Mouse (Mus musculus) spleen, adult 2 months (tissue): ENCODE measurements around the gene Mcrs1. TPM values are rescaled to one million over a fixed set of nuclear protein-coding genes. Genes with fewer than 3 reads are reported as not detected.

Experiments used
- DNase-seq, 2 experiments: peaks; one replicate each; pipeline versions ENCODE4 v3.0.0 to v3.0.0-alpha.2; 2012 to 2021; ENCODE audit warnings: low spot score in 2 of 2, low read depth in 1 of 2
- H3K27ac ChIP-seq: fragments of 200-500 bp; 2 replicates; pipeline ENCODE4 v1.5.1; 2012; ENCODE audit warnings: low read length, inconsistent platforms; ENCODE audit not compliant: insufficient read depth
- H3K27me3 ChIP-seq: fragments of 200-500 bp; 2 replicates; pipeline ENCODE4 v1.6.1; 2012; ENCODE audit warnings: mild to moderate bottlenecking, moderate library complexity, low read length, inconsistent platforms; ENCODE audit not compliant: control insufficient read depth, insufficient read depth
- H3K36me3 ChIP-seq: fragments of 200-500 bp; 2 replicates; pipeline ENCODE4 v1.6.1; 2012; ENCODE audit warnings: mild to moderate bottlenecking, low read length, inconsistent platforms; ENCODE audit not compliant: control insufficient read depth, insufficient read depth
- H3K4me1 ChIP-seq: fragments of 200-500 bp; 2 replicates; pipeline ENCODE4 v1.6.1; 2011; ENCODE audit warnings: inconsistent platforms; ENCODE audit not compliant: control insufficient read depth, insufficient read depth, insufficient read length
- H3K4me3 ChIP-seq: fragments of 200-500 bp; 2 replicates; pipeline ENCODE4 v1.5.1; 2011; ENCODE audit warnings: mild to moderate bottlenecking, inconsistent platforms; ENCODE audit not compliant: insufficient read depth, insufficient read length; ENCODE audit errors: extremely low read depth
- CTCF ChIP-seq: fragments of 200-500 bp; IDR thresholded peaks from 2 replicates; pipeline ENCODE4 v1.5.1; 2011; ENCODE audit warnings: mild to moderate bottlenecking, inconsistent platforms; ENCODE audit not compliant: insufficient read depth, insufficient read length, insufficient replicate concordance; ENCODE audit errors: extremely low read depth
- POLR2A ChIP-seq: fragments of 200-500 bp; IDR thresholded peaks from 2 replicates; pipeline ENCODE4 v1.6.1; 2011; ENCODE audit warnings: low read depth, low read length, inconsistent platforms
- WGBS: fragments of 180-500 bp; shearing (Covaris S2); methylation state at CpG from one replicate; pipeline ENCODE4 v1.1.7; 2018; 5-methylcytosine and 5-hydroxymethylcytosine counted together
- polyA plus RNA-seq: library from polyadenylated mRNA; depleted of rRNA; stranded (reverse); fragments of >200 nt; gene quantifications from 2 replicates; pipeline ENCODE4 v1.2.3, GENCODE M21; 2012

The Mcrs1 gene
- polyA plus RNA-seq, 1 experiment, result 48.5 TPM

GRCm38 (mm10) chr15:99240129-99240528 is 11.6 kb downstream of the Mcrs1 start:
- H3K36me3 ChIP-seq, result peaks cover 20% of the 10 kb centered on the region
- H3K27ac ChIP-seq, result no peak overlapping the region
- H3K4me3 ChIP-seq, result no peak overlapping the region
- DNase-seq, result no peak
- 70% methylated on average over 4 of the region's 4 CpGs for WGBS
- peak; percentile 21; the same call in 1 of the 2 replicates for TF ChIP-seq CTCF
- TF ChIP-seq POLR2A, result no peak
- no peaks in the 10 kb centered on the region for H3K4me1 ChIP-seq
- H3K27me3 ChIP-seq, result no peaks in the 10 kb centered on the region

GRCm38 (mm10) chr15:99238006-99238405 is 13.8 kb downstream of the Mcrs1 start:
- Histone ChIP-seq H3K27ac (no peak overlapping the region), H3K4me1 (no peaks in the 10 kb centered on the region; the same call in 1 of the 2 replicates), H3K36me3 (peaks cover 9% of the 10 kb centered on the region), H3K4me3 (no peak overlapping the region), H3K27me3 (no peaks in the 10 kb centered on the region)
- TF ChIP-seq CTCF (no peak), POLR2A (no peak)
- 54% methylated on average over 11 of the region's 11 CpGs for WGBS
- DNase-seq, result no peak

- TF ChIP-seq CTCF (no peak), POLR2A (no peak)
- DNase-seq, result no peak
- Histone ChIP-seq H3K36me3 (no peaks in the 10 kb centered on the region), H3K27me3 (no peaks in the 10 kb centered on the region), H3K4me3 (no peak overlapping the region), H3K4me1 (no peaks in the 10 kb centered on the region; the same call in 1 of the 2 replicates), H3K27ac (no peak overlapping the region)
- WGBS, result 68% methylated on average over 12 of the region's 12 CpGs
Measured at GRCm38 (mm10) chr15:99234326-99235010, 17.3 kb downstream of the Mcrs1 start.

GRCm38 (mm10) chr15:99233719-99234118 is 18.0 kb downstream of the Mcrs1 start:
- Histone ChIP-seq H3K36me3 (no peaks in the 10 kb centered on the region), H3K27me3 (no peaks in the 10 kb centered on the region), H3K4me3 (no peak overlapping the region), H3K4me1 (no peaks in the 10 kb centered on the region; the same call in 1 of the 2 replicates), H3K27ac (no peak overlapping the region)
- TF ChIP-seq CTCF, result no peak
- TF ChIP-seq POLR2A, result no peak
- 18% methylated on average over 17 of the region's 17 CpGs for WGBS
- peak in 1 of 2 experiments; percentile 27 for DNase-seq

- WGBS, result 77% methylated on average over 10 of the region's 10 CpGs
Measured at GRCm38 (mm10) chr15:99231998-99232397, 19.8 kb downstream of the Mcrs1 start.

GRCm38 (mm10) chr15:99226090-99226489 is 25.7 kb downstream of the Mcrs1 start:
- DNase-seq, result no peak

More at GRCm38 (mm10) chr15:99231998-99232397, 19.8 kb downstream of the Mcrs1 start:
- TF ChIP-seq POLR2A (no peak), CTCF (no peak)
- no peak for DNase-seq
- Histone ChIP-seq H3K36me3 (no peaks in the 10 kb centered on the region), H3K4me3 (no peak overlapping the region), H3K27me3 (no peaks in the 10 kb centered on the region), H3K4me1 (no peaks in the 10 kb centered on the region; the same call in 1 of the 2 replicates), H3K27ac (no peak overlapping the region)

GRCm38 (mm10) chr15:99225081-99225810 is 26.5 kb downstream of the Mcrs1 start:
- Histone ChIP-seq H3K4me1 (peaks cover 10% of the 10 kb centered on the region; the same call in 1 of the 2 replicates), H3K4me3 (peak overlapping the region; percentile 28; the same call in 1 of the 2 replicates), H3K36me3 (no peaks in the 10 kb centered on the region), H3K27me3 (peaks cover 32% of the 10 kb centered on the region), H3K27ac (no peak overlapping the region)
- 6% methylated on average over 22 of the region's 22 CpGs for WGBS
- TF ChIP-seq POLR2A (no peak), CTCF (no peak)
- DNase-seq, result no peak

More at GRCm38 (mm10) chr15:99226090-99226489, 25.7 kb downstream of the Mcrs1 start:
- Histone ChIP-seq H3K4me1 (peaks cover 10% of the 10 kb centered on the region; the same call in 1 of the 2 replicates), H3K4me3 (no peak overlapping the region), H3K27ac (no peak overlapping the region), H3K36me3 (no peaks in the 10 kb centered on the region), H3K27me3 (peaks cover 32% of the 10 kb centered on the region)
- 27% methylated on average over 14 of the region's 14 CpGs for WGBS
- TF ChIP-seq POLR2A, result no peak
- no peak for TF ChIP-seq CTCF
